Mouse (Mus musculus): Measurements from ENCODE around the gene Dgke. TPM values are rescaled to one million over a fixed set of nuclear protein-coding genes. Genes with fewer than 3 reads are reported as not detected.
"Not testable (repeated sequence)": the region's sequence is repeated elsewhere in the genome, so short reads cannot be mapped to it uniquely, and the experiment has no call there.

Gene Dgke
- polyA plus RNA-seq, 1 experiment from 2014 or later: 7.1 TPM

- ATAC-seq: no peak
- in situ Hi-C loops (cut with MboI; ENCODE audit: low pct_unique_long_range_greater_than_20kb): no loop called here
Measured at GRCm38 (mm10) chr11:89006404-89006803, 60.2 kb downstream of the Dgke start.

DNA sequence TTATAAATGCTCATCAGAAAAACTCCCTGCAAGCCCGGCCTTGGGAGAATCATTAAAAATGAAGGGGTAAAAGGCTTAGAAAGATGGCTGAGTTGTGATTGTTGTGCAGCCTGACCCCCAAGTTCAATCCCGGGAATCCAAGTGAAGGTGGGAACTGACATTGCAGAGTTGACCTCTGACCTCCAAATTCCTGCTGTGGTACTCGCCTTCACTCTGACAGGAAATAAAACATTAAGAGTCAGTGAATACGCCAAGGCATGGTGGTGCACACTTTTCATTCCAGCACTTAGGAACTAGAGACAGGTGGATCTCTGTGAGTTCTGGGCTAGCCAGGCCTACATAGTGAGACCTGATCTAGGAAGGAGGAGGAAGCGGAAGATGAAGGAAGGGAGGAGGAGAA lies 61.2 kb downstream of the Dgke start:
- no peak for ATAC-seq
- DNase-seq (ENCODE audit: low read depth, low spot score): no peak
- in situ Hi-C loops (cut with MboI; ENCODE audit: low pct_unique_long_range_greater_than_20kb): no loop called here
- CTCF ChIA-PET: no interaction called here
- H3K27me3 ChIP-seq: no peaks in the 10 kb centered on the region
- POLR2A ChIA-PET: no interaction called here
- no peak for TF ChIP-seq CTCF (IDR thresholded peaks at IDR 0.05)

More at GRCm38 (mm10) chr11:89006404-89006803, 60.2 kb downstream of the Dgke start:
- POLR2A ChIA-PET: no interaction called here
- CTCF ChIA-PET: no interaction called here
- no peak for DNase-seq (ENCODE audit: low read depth, low spot score)
- no peak for TF ChIP-seq CTCF (IDR thresholded peaks at IDR 0.05)
- no peaks in the 10 kb centered on the region for H3K27me3 ChIP-seq

DNA sequence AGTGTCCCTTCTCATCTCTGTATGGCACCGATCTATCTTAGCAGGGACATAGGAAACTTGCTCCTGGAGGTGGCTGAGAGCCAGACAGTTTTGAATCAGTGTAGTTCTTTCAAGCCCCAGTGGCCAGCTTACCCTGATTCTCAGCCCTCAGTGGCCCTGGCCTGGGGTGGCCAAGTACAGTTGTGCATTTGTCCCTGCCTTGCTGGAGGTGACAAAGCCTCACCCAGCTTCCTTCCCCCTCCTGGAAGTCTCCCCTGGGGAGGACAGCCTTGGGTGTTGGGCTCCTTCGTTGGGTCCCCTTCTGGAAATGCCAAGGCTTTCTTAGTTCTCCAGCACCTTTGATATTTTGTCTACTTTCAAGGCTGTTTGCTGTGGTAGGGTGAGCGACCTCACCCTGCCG lies 62.9 kb downstream of the Dgke start:
- POLR2A ChIA-PET: interaction anchor here (0.6 kb wide), 1 partner anchor 839 kb away, joined by 3 read pairs; no protein-coding TSS in a partner anchor
- DNase-seq (ENCODE audit: low read depth, low spot score) (no peak), ATAC-seq (no peak)
- no peaks in the 10 kb centered on the region for H3K27me3 ChIP-seq
- CTCF ChIA-PET: interaction anchor here (1.1 to 1.4 kb wide), 2 partner anchors 10 to 40 kb away, joined by 3 to 8 read pairs; no protein-coding TSS in a partner anchor
- no peak for TF ChIP-seq CTCF (IDR thresholded peaks at IDR 0.05)
- in situ Hi-C loops (cut with MboI; ENCODE audit: low pct_unique_long_range_greater_than_20kb): no loop called here

DNA sequence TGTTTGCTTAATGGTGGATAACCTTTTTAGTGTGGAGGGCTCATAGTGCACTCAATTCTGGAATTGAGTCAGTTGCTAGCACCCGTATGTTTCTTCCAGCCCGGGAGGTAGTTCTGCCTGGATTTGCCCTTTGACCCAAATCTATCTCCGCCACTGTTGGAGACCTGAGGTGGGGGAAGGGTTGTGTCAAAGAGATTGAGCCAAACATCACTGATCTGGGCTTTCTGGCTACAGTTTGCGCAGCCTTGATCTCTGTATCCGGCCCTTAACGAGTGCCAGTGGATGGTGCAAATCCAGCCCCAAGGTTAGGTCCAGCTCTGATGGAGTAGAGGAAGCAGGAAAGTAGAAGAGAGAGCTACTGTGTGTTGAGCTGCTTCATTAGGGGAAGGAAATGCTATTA lies 63.6 kb downstream of the Dgke start:
- in situ Hi-C loops (cut with MboI; ENCODE audit: low pct_unique_long_range_greater_than_20kb): no loop called here
- H3K27me3 ChIP-seq: no peaks in the 10 kb centered on the region
- TF ChIP-seq CTCF (IDR thresholded peaks at IDR 0.05): no peak
- ChIA-PET POLR2A (no interaction called here), CTCF (interaction anchor here (1.1 kb wide), 1 partner anchor 10 kb away, joined by 8 read pairs; no protein-coding TSS in a partner anchor)
- ATAC-seq (no peak), DNase-seq (ENCODE audit: low read depth, low spot score) (no peak)

DNA sequence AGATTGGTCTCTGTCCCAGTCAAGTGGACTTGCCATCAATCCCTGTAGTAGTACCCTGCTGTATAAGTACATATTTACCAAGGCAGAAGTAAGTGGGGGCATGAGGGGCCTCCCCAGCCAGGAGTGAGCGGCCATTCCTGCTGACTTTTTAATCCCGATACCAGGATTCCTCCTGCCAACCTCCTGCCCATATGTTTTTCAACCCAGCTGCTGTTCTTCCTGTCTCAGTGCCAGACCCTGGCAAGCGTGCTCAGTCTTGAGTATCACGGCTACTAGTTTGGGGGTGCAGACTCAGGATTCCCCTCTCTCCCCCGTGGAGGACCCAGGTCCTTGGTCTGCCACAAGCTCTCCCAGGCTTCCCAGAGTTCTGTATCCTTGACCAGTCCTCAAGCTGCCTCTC lies 64.0 kb downstream of the Dgke start:
- ChIA-PET POLR2A (no interaction called here), CTCF (no interaction called here)
- H3K27me3 ChIP-seq: no peaks in the 10 kb centered on the region
- no peak for TF ChIP-seq CTCF (IDR thresholded peaks at IDR 0.05)
- in situ Hi-C loops (cut with MboI; ENCODE audit: low pct_unique_long_range_greater_than_20kb): no loop called here
- ATAC-seq (no peak), DNase-seq (ENCODE audit: low read depth, low spot score) (no peak)

GRCm38 (mm10) chr11:89002068-89002467 lies 64.6 kb downstream of the Dgke start:
- no peaks in the 10 kb centered on the region for H3K27me3 ChIP-seq
- CTCF ChIA-PET: no interaction called here
- DNase-seq (ENCODE audit: low read depth, low spot score) (no peak), ATAC-seq (no peak)
- in situ Hi-C loops (cut with MboI; ENCODE audit: low pct_unique_long_range_greater_than_20kb): no loop called here
- POLR2A ChIA-PET: no interaction called here
- no peak for TF ChIP-seq CTCF (IDR thresholded peaks at IDR 0.05)

DNA sequence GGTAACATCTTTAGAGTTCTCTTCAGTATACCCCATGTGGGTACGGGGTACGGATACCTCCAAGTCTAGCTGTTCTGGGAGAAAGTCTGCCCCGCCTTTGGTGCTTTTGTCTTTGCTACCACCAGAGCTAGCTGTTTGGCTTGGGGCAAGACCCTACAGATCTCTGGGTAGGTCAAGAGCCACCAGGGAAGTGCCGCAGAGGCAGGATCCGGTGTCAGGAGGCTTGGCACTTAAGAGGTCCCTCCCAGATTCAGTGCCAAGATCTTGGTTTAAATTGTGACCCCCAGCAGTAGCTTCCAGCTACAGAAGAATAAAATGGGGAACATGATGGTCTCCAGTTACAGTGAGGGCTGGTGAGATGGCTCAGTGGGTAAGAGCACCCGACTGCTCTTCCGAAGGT lies 65.1 kb downstream of the Dgke start:
- in situ Hi-C loops (cut with MboI; ENCODE audit: low pct_unique_long_range_greater_than_20kb): no loop called here
- TF ChIP-seq CTCF (IDR thresholded peaks at IDR 0.05): no peak
- ChIA-PET POLR2A (interaction anchor here (0.8 kb wide), 1 partner anchor 28 kb away, joined by 3 read pairs; no protein-coding TSS in a partner anchor), CTCF (no interaction called here)
- no peak for DNase-seq (ENCODE audit: low read depth, low spot score)
- ATAC-seq: no peak
- H3K27me3 ChIP-seq: no peaks in the 10 kb centered on the region

DNA sequence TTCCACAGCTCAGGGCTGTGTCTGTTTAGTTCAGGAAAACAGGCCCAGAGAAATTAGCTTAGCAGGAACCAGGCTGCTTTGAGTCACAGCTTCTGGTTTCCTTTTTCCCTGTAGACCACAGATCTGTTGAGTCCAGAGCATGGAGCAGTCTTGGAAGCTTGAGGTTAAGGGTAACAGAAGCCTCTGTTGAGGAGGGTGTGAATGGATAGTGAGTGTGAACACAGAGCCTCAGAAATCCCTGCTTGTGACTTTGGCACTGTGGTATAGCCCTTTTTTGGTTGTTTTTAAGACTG lies 66.2 kb downstream of the Dgke start:
- ChIA-PET POLR2A (no interaction called here), CTCF (interaction anchor here (0.9 to 1.1 kb wide), 3 partner anchors 9 to 42 kb away, joined by 3 read pairs; no protein-coding TSS in a partner anchor)
- no peak for TF ChIP-seq CTCF (IDR thresholded peaks at IDR 0.05)
- ATAC-seq (no peak), DNase-seq (ENCODE audit: low read depth, low spot score) (no peak)
- H3K27me3 ChIP-seq: no peaks in the 10 kb centered on the region
- in situ Hi-C loops (cut with MboI; ENCODE audit: low pct_unique_long_range_greater_than_20kb): no loop called here

- ATAC-seq: no peak
- ChIA-PET CTCF (interaction anchor here (0.9 to 1.4 kb wide), 4 partner anchors 9 to 42 kb away, joined by 3 to 4 read pairs (median 3); no protein-coding TSS in a partner anchor), POLR2A (no interaction called here)
- no peaks in the 10 kb centered on the region for H3K27me3 ChIP-seq
- in situ Hi-C loops (cut with MboI; ENCODE audit: low pct_unique_long_range_greater_than_20kb): no loop called here
- DNase-seq (ENCODE audit: low read depth, low spot score): no peak
- no peak for TF ChIP-seq CTCF (IDR thresholded peaks at IDR 0.05)
Measured at GRCm38 (mm10) chr11:88999723-89000526, 66.7 kb downstream of the Dgke start.

GRCm38 (mm10) chr11:88998974-88999722 lies 67.5 kb downstream of the Dgke start, which contains the start of gene Trim25:
Gene Trim25 (plus strand): TSS chr11:88999376.
- DNase-seq (ENCODE audit: low read depth, low spot score) (no peak), ATAC-seq (peak; percentile 66)
- in situ Hi-C loops (cut with MboI; ENCODE audit: low pct_unique_long_range_greater_than_20kb): no loop called here
- TF ChIP-seq CTCF (IDR thresholded peaks at IDR 0.05): no peak
- ChIA-PET CTCF (interaction anchor here (1.1 to 1.4 kb wide), 2 partner anchors 16 to 18 kb away, joined by 3 to 4 read pairs; no protein-coding TSS in a partner anchor), POLR2A (no interaction called here)
- no peaks in the 10 kb centered on the region for H3K27me3 ChIP-seq

DNA sequence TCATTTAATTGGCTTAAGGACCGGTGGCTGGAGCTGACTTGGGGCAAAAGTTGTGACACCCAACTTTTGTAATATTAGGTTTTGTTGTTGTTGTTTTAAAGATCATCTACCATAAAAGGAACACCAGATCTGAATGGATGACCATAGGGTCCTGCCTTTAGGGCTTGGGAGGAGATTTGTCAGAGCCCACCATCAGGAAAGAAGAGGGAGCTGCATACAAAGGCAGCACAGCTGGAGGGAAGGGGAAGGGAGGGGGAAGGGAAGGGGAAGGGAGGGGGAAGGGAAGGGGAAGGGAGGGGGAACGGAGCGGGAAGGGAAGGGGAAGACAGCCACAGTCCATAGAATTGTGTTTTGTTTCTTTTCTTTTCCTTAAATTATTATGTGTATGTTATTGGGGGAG lies 68.2 kb downstream of the Dgke start:
- ChIA-PET POLR2A (no interaction called here), CTCF (interaction anchor here (1.1 to 8.0 kb wide), 4 partner anchors 11 to 42 kb away, joined by 3 to 58 read pairs (median 4); no protein-coding TSS in a partner anchor)

DNA sequence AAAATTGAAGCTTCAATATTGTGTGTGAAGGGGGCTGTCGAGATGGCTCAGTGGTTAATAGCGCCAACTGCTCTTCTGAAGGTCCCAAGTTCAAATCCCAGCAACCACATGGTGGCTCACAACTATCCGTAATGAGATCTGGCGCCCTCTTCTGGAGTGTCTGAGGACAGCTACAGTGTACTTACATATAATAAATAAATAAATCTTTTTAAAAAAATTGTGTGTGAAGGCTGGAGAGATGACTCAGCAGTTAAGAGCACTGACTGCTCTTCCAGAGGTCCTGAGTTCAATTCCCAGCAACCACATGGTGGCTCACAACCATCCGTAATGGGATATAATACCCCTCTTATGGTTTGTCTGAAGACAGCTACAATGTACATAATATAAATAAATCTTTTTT lies 69.3 kb downstream of the Dgke start:
- CTCF ChIA-PET: interaction anchor here (1.1 to 8.0 kb wide), 4 partner anchors 10 to 43 kb away, joined by 3 to 58 read pairs (median 5); no protein-coding TSS in a partner anchor

More for the DNA sequence above, 68.2 kb downstream of the Dgke start:
- H3K27me3 ChIP-seq: no peaks in the 10 kb centered on the region
- in situ Hi-C loops (cut with MboI; ENCODE audit: low pct_unique_long_range_greater_than_20kb): no loop called here
- ATAC-seq: no peak
- DNase-seq (ENCODE audit: low read depth, low spot score): no peak
- no peak for TF ChIP-seq CTCF (IDR thresholded peaks at IDR 0.05)

More for the DNA sequence above, 69.3 kb downstream of the Dgke start:
- POLR2A ChIA-PET: interaction anchor here (1.2 to 1.5 kb wide), 2 partner anchors 39 to 45 kb away, joined by 3 read pairs; no protein-coding TSS in a partner anchor
- ATAC-seq; in situ Hi-C loops (cut with MboI; ENCODE audit: low pct_unique_long_range_greater_than_20kb); DNase-seq (ENCODE audit: low read depth, low spot score); H3K27me3 ChIP-seq: not testable (repeated sequence)
